Mouse (Mus musculus) left cerebral cortex, postnatal 25 days (tissue): ENCODE measurements around the gene Asap3. TPM values are rescaled to one million over a fixed set of nuclear protein-coding genes. Genes with fewer than 3 reads are reported as not detected.

Experiments used
- DNase-seq, 2 experiments: peaks; one replicate each; pipeline ENCODE4 v3.0.0; 2022; ENCODE audit warnings: low spot score in 2 of 2, mixed read lengths in 1 of 2
- intact Hi-C: fragments of 180-260 bp; cut with DNase I; formaldehyde crosslinking; loops from one replicate; pipeline ENCODE4 v1.15.1; 2025
- total RNA-seq, 2 experiments: library from RNA; stranded (reverse); gene quantifications; 2 replicates each; pipeline ENCODE4 v1.2.3; 2021

The Asap3 gene
- total RNA-seq, 2 experiments from 2014 or later: 3.1 to 3.2 TPM

DNA sequence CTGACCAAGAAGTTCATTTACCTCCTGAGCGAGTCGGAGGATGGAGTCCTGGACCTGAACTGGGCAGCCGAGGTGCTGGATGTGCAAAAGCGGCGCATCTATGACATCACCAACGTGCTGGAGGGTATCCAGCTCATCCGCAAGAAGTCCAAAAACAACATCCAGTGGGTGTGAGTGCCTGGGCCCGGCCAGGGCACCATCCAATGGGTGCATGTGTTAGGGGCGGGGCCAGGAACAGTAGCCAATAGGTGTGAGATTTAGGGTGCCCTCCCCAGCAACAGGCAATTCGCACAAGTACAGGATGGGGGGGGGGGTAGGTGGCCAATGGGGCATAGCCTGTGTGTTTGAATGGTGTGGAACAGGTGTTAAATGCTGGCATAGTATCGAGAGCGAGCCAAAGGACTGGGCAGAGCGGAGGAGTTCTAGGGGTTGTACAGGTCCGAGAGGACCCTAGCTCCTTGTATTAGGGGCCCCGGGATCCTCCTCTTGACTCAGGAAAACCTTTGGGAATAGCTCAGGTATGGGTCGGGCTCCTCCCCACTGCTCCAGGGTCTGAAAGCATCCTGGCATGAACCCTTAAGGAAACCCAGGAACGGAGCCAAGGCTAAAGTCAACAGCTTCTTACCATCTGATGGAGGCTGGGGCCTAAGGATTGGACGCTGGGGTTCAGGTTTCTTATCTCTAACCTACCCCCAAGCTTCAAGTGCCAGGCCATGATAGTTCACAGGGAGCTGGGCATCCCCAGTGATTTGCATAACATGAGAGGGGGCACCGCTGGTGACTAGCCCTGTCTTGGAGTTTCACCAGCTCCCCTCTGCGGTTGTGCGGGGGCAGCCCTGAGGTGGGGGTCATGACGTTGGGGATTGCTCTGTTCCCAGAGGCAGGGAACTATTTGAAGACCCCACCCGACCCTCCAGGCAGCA lies 25.5 kb upstream of the Asap3 start:
- DNase-seq: peak; percentile 59 to 66
- intact Hi-C loops: no loop called here

DNA sequence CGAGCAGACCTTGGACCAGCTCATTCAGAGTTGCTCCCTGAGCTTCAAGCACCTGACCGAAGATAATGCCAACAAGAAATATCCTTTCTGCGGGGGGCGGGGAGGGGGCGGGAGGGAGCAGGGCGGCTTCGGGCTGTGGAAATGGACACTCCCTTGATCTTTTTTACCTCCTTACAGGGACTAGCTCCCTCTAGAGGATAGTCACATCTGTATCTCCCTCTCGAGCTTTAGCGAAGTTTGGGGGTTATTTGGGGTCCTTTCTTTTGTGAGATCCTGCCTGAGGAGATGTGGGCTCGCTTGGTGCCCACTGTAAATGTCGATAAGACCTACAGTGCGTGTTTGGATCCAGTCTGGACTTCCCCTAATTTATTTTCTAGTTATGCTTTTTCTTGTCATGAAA lies 24.8 kb upstream of the Asap3 start:
- intact Hi-C loops: no loop called here
- DNase-seq: no peak

DNA sequence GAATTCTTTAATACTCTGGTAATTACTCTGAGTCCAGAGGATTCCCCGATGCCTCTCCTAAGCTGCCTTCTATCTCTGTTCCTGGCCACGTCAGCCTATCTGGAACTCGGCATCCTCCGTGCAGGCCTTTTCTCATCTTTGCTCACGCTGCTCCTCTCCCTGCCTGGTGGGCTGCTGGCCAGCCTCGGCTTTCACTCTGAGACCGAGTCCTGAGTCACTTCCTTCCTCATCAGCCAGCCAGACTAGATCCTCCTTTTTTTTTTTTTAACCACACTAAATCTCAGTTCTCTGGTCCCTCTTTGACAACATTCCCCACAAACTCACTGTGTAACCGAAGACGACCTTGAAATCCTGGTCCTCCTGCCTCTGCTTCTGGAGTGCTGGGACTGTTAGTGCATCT lies 20.8 kb upstream of the Asap3 start:
- intact Hi-C loops: no loop called here
- peak; percentile 37 to 78 for DNase-seq

DNA sequence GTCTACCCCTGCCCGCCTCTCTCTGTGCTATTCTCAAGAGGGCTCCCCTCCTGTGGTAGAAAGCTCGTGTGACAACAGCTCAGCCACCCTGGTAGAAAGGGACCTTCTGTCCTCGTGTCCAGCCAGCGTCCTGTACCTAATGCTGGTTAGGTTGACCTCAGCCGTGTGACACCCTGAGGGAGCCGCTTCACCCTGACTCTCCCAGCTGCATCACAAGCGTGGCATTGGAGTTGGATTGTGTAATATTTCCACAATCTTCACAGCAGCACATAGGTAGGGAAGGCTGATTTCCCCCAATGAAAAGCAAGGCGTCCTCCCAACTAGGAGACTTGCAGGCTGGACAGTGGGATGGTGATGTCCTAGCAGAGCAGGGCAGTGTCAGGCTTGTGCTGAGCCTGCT lies 19.9 kb upstream of the Asap3 start:
- intact Hi-C loops: no loop called here
- no peak for DNase-seq

DNA sequence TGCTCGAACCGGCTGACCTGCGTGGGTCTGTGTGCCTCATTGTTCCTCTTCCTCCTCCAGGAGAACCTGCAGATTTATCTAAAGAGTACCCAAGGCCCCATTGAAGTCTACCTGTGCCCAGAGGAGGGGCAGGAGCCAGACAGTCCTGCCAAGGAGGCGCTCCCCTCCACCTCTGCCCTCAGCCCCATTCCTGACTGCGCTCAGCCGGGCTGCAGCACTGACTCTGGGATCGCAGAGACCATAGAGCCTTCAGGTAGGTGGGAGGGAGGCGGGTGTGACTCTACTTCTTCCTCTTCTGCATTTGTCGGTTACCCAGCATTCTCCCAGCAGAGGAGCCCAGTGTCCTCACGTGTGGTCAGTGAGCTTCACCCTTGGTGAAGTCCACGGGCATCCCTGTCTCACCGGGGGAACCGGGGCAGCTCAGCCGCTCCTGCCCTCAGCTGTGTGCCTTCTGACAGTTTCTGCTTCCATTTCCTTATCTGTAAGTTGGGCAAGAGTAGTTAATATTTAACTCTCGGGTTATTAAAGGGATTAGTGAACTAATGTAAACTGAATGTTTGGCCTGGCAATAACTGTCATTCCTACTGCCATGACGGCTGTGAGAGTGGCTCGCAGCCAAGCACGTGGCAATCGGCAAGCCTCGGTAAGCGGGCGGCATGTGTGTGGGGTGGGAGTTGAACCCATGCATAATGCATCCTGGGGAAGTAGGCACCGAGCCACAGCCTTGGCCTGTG lies 19.3 kb upstream of the Asap3 start:
- intact Hi-C loops: no loop called here
- DNase-seq: no peak

DNA sequence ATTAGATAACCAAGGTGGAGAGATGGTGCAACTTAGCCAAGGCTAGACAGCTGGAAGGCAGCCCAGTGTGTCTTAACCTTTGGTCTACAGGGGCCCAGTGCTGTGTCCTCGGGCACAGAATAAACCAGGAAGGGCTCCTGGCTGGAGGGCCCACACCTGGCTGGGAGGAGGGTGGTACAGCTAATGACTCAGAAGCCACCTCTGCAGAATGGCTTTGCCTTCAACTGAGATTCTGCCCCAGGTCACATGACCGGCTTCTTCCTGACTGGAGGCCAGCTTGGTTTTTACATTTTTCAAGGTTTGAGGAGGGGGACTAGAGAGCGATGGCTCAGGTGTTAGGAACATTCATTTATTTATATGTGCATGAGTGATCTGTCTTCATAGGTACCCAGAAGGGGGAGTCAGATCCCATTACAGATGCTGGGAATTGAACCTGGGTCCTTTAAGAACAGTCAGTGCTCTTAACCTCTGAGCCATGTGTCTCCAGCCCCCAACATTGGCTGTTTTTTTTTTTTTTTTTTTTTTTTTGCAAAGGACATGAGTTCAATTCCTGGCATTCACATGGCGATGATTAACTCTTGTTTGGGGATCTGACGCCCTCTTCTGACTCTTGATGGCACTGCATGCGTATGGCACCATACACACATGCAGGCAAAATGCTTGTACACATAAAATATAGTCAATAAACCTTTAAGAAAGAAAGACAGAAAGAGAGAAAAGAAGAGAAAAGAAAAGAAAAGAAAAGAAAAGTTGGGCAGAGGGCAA lies 17.0 kb upstream of the Asap3 start:
- intact Hi-C loops: no loop called here
- no peak for DNase-seq

DNA sequence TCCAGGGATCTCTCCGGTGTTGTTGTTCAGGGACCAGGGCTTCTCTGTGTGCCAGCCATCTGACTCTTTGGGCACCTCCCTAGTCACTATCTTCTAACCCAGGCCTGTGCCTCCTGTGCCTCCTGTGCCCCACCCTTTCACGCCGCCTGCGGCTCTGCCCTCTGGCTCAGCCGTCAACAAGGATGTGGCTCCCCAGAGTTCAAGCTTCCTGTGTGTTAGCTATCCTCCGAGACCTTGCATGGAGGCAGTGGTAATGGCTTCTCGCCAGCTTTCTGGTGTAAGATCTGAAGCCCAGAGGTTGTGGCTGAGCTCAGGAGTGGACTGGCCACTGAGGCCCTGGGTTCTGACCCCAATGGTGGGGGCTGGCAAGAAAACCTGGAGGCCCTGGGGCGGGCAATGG lies 16.3 kb upstream of the Asap3 start:
- intact Hi-C loops: no loop called here

DNA sequence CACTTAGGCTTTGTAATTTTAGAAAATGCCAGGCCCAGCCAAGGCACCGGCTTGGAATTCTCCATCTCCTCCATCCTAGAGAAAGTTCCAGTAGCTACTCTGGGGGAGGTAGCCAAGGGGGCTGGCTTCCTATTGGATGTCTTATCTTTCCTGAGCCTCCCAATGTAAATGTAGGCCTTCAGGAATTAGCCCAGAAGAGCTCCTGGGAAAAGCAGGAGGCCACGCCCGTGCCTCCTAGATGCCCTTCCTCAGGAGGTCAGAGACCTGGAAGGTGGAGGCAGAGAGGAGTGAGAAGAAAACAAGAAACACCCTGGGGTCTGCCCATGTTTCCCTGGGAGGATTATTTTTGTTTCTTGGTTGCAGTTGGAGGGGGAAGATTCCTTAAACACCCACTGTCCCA lies 12.6 kb upstream of the Asap3 start:
- DNase-seq: no peak
- intact Hi-C loops: no loop called here

More for the DNA sequence above, 16.3 kb upstream of the Asap3 start:
- DNase-seq: no peak

DNA sequence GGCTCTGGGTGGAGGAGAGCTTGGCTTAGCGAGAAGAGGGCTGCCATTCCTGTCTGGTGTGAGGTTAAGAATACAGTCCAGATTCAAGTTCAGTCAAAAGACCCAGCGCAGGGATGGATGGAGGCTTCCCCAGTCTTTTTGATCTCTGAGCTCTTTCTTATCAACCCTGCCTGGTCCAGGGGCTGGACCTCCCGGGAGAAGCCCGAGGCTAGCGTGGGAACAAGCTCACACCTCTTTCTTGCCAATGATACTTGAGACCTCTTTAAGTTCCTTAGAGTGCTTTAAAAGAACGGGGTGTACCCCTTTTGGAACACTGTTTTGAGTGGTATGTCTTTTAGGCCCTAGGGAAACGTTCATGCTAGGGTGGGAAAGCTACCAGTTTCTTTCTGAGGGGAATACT lies 11.1 kb upstream of the Asap3 start:
- no peak for DNase-seq
- intact Hi-C loops: no loop called here

DNA sequence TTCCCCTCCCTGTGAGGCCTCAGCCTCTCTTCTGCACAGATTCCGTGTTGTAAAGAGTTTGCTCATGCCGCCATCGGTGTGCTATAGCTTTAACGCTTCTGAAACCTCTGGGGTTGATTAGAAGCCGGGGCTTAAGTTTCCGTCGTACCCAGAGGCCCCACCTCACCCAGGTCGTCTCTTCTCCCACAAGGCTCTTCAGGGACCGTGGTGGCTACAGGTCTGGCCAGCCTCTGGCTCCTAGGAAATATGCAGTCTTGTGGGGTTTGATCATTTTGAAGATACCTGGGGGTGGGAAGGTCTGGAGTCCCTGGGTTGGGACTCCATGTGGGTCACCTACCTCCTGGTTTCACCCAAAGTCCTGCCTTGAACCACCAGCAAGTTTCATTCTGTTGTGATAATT lies 10.5 kb upstream of the Asap3 start:
- DNase-seq: no peak
- intact Hi-C loops: no loop called here

DNA sequence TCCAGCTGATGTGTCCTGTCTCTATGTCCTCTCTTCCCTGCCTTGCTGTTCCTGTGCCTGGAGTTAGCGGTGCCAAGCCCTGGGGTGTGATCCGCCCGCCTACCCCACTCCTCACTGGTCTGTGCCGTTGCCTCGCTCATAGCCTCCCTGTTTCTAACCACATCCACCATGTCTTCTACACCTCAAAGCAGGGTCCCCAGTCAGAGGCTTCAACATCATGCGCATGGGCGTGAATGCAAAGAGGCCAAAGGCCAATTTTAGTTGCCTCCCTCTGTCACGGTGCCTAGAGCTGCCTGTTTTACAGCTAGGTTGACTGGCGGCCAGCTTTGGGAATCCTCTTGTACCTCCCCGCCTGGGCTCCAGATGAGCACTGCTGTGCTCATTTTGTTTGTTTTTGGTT lies 10.0 kb upstream of the Asap3 start:
- no peak for DNase-seq
- intact Hi-C loops: no loop called here

DNA sequence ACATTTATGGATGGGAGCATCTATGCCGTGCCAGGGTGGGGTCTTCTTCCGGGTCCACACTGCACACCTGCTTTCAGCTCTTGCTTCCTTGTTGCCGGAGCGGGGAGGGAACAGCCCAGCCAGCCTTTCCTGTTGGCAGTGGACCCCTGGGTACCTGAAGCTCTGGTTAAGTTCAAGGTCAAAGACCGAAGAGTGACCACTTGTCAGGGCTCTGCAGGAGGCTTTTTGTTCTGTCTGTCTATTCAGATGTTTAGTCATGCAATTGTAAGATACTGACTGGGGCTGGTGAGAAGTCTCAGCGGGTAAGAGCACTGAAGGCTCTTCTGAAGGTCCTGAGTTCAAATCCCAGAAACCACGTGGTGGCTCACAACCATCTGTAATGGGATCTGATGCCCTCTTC lies 7.3 kb upstream of the Asap3 start:
- intact Hi-C loops: no loop called here

DNA sequence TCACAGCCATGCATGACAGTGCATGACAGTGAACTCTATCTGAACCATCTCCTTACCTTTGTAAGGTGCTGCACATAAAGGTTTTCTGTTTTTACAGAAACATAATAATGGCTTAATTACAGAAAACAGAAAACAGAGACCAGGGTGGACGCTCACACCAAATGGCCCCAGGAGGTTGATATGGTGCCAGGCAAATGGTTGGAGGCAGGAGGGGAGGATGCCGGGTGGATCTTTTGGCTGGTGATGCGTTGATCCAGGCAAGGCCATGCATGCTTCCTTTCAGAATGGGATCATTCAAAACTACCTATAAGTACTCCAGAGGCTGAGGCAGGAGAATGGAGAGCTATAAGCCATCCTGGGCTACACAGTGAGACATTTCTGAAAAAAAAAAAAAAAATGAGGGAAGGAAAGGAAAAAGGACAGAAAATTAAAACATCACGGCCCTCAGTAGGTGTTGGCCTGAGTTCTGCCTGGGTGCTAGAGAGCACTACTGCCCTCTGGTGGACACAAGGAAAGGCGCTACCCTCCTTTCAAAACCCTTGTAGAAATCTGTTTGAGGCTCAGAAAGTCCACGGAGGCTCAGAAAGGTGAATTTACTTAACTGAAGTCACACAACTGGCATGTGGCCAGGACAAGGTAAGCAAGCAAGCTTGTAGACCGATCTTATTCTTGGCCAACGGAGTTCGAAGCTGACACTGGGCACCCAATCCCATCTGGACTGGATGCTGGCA lies 6.4 kb upstream of the Asap3 start:
- intact Hi-C loops: loop anchor here (1.0 to 5.0 kb wide), 2 partner anchors 36 to 123 kb away; no protein-coding TSS in a partner anchor
- DNase-seq: peak; percentile 38 to 55

More for the DNA sequence above, 7.3 kb upstream of the Asap3 start:
- DNase-seq: no peak

DNA sequence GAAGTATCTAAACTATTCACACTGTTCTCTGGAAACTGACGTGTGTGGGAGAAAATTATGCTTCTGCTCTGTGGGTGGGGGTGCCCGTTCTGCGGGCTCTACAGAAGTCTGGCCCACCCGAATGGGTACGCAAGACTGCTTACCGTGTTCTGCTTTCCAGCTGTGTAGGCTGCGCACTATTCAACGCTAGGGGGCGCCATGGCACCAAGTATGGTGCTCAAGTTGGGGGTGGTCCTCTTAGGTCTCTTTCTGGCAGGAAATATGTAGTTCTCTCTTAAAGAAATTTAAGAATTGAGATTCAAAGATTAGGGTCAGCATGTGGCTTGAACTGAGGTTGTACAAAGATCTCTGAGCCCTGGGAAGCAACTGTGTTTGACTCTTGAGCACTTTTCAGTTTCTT lies 3.7 kb upstream of the Asap3 start:
- intact Hi-C loops: loop anchor here (2.0 to 5.0 kb wide), 2 partner anchors 36 to 120 kb away; no protein-coding TSS in a partner anchor
- peak; percentile 43 to 55 for DNase-seq

DNA sequence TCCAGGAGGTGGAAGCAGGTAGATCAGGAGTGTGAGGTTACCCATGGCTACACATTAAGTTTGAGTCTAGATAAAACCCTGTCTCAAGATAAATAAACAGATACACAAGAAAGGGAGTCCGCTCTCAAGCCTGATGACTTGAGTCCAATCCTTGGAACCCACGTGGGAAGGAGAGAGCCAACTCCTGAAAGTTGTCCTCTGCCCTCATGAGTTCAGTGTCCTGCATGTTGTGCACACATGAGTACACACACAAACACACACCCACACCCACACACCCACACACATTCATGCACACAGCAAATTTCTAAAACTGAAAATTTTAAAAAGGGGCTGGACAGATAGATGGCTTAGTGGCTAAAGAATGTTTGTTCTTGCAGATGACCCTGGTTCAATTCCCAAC lies 1.4 kb upstream of the Asap3 start:
- no peak for DNase-seq
- intact Hi-C loops: loop anchor here (5.0 kb wide), 1 partner anchor 118 kb away; no protein-coding TSS in a partner anchor

DNA sequence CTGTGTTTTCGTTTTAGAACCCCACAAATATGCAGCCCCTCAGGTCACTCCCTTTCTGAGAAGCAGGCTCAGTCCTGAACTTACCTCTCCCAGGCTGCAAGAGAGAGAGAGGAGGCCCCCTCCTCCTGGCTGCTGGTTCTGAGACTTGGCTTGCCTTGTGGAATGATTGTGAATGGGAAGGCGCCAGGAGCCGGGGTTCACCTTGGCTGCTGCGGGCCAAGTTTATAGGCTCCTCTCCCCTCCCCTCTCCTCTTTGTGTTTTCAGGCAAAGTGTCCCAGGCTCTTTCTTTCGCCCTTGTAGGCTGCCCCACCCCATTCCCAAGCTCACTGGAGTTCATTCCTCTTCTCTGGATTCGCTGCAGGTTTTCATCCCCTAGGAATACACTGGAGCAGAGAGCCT lies 778 bp downstream of the Asap3 start:
- no peak for DNase-seq
- intact Hi-C loops: no loop called here

DNA sequence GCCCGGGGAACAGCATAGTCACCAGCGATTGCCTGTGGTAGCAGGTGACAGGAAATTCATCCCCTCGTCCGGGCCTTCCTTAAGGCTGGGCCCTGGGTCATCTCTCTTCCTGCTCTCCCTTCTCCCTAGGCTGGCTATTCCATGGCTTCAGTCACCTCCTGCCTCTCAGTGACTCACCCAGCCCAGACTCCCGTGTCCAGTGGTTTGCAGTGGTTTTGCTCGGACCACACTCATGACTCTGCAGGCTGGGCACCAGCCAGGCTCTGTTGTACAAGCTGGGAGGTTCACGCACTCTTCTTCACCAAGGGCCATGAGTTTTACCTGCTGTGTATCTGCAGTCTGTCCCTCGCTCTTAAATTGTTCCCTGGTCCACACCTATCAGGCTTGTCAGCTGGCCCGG lies 4.8 kb downstream of the Asap3 start:
- intact Hi-C loops: no loop called here
- DNase-seq: no peak

DNA sequence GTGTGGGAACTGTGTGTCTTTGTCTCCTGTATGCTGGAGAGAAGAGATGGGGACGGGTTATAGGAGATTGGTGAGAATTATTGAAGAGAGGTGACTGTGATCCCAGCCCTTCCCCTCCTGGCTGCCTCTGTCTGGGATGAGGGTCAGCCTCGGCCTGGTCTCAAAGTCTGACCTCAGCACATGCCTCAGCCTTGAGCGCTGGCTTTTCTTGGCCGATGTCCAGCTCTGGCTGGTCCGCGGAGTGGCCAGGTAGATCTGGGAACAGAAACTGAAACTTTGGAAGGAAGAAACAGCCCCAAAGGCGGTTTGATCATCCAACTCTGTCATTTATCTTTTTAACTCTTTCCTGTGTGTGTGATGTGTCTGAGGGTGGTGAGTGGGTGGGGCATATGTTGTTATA lies 7.5 kb downstream of the Asap3 start:
- intact Hi-C loops: no loop called here
- no peak for DNase-seq

DNA sequence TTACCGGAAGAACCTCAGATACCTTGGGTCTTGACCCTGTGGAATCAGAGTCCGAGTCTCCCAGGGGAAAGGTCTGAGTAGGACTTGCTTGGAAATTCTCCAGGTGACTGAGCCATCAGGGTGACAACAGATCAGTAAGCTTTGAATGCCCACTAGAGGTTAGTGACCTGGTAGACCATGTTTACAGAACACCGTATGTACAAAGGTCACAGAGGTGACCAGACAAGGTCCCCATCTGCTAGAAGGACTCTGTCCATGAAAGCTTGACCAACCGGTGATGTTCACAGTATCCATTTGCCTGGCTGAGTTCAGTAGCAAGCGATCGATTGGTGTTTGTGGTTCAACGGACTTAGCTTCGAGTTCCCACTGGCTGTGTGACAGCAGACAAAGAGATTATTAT lies 8.7 kb downstream of the Asap3 start:
- DNase-seq: no peak
- intact Hi-C loops: no loop called here
